Mouse (Mus musculus): ENCODE data around the gene Sap18.
"Not testable (repeated sequence)": the region's sequence is repeated elsewhere in the genome, so short reads cannot be mapped to it uniquely, and the experiment has no call there.

Gene Sap18

DNA sequence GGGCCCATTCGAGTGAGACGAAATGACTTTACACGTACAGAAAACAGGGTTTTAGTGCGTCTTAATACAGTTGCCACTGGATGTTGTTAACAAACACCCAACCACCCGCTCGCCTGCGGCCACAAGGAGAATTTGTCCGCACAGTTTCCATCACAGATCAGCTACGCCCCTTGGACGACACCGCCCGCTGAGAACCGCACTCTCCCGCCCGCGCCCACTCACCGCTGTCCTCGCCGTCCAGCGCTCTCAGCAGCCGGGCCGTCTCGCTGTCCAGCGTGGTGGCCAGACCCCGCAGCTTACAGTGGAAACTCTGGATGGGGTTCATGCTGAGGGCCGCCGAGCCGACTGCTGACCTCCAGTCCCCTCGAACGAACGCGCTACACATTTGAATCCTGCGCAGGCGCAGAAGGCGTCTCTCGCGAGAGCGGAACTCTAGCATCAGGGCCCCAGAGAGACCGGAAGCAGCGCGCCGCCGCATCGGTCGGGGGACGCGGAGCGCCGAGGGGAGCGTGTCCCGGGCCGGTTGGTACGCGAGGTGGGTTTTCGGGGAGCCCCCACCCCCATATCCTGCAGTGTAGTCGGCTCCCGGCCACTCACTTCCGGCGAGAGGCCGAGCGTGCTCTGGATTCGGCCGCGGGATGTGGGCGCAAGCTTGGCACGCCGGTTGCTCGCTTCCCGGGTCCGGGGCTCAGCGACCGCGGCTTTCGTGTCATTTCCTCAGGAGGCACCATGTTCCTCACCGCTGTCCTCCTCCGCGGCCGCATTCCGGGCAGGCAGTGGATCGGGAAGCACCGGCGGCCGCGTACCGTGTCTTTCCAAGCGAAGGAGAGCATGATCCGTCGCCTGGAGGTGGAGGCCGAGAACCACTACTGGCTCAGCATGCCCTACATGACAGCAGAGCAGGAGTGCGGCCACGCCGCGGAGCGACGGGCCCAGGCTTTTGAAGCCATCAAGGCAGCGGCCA, 28.1 kb downstream of the Sap18 start, which contains the start of the genes Ska3 and Mrpl57:
Gene Ska3, minus strand, starts transcription at position 398 of the 964 bp plus-strand sequence.
Gene Mrpl57, plus strand, starts transcription at position 447 of the 964 bp plus-strand sequence.
- in situ Hi-C loops (cut with MboI, MseI): loop anchor here (10.0 kb wide), 1 partner anchor 1151 kb away; no protein-coding TSS in a partner anchor

GRCm38 (mm10) chr14:57827284-57827683, 29.3 kb downstream of the Sap18 start:
- in situ Hi-C loops (cut with MboI, MseI): loop anchor here (10.0 kb wide), 1 partner anchor 1152 kb away; no protein-coding TSS in a partner anchor

DNA sequence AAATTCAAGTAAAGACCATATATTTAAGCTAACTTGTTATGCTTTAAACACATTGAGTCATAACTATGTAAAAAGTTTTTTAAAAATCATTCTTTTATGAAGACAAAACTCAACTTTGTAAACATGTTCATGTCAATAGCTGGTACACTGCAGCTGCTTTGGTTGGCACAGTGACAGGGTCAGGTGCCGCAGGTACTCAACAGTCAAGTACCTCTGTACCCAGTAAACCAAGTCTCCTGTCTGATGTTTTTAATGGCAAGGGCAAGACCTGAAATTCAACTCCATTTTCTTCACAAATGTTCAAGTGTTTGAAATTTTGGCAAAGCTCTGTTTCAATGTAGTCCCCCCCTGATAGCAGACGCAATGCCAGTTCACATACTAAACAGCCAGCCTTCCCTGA, 35.5 kb downstream of the Sap18 start:
- in situ Hi-C loops (cut with MboI, MseI): no loop called here

- in situ Hi-C loops (cut with MboI, MseI): no loop called here
These were observed 37.2 kb downstream of the Sap18 start for GRCm38 (mm10) chr14:57835157-57835556.

- in situ Hi-C loops (cut with MboI, MseI): no loop called here
These were observed 46.6 kb downstream of the Sap18 start for GRCm38 (mm10) chr14:57844535-57844934.

GRCm38 (mm10) chr14:57848061-57848460, 50.1 kb downstream of the Sap18 start:
- in situ Hi-C loops (cut with MboI, MseI): not testable (repeated sequence)

DNA sequence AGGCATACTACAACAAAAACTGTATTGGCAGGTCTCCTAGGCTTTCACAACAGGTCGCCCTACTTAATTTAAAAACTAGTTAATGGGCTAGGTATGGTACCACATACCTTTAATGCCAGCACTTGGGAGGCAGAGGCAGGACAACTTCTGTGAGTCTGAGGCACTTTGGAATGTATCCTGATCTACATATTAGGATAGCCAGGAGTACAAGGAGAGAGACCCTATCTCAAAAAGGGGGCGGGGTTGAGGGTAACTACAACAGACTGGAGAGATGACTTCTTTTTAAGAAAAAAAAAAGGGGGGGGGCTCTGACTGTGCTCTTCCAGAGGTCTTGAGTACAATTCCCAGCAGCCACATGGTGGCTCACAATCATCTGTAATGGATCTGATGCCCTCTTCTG, 50.7 kb downstream of the Sap18 start:
- in situ Hi-C loops (cut with MboI, MseI): no loop called here

- in situ Hi-C loops (cut with MboI, MseI): loop anchor here (10.0 kb wide), 1 partner anchor 946 kb away; no protein-coding TSS in a partner anchor
These were observed 52.4 kb downstream of the Sap18 start for GRCm38 (mm10) chr14:57850330-57850729.

GRCm38 (mm10) chr14:57852961-57853360, 55.0 kb downstream of the Sap18 start:
- in situ Hi-C loops (cut with MboI, MseI): loop anchor here (10.0 kb wide), 1 partner anchor 948 kb away; no protein-coding TSS in a partner anchor

DNA sequence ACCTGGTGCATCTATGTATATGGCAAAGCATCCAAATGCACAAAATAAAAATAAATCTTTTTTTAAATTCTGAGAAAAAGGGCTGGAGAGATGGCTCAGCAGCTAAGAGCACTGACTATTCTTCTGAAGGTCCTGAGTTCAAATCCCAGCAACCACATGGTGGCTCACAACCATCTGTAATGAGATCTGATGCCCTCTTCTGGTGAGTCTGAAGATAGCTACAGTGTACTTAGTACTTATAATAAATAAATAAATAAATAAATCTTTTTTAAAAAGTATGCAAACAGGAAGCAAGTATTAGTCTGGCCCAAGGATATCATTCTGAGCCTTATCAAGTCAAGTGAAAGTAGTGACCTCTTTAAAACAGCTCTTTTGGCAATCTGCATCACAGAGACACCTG, 58.1 kb downstream of the Sap18 start:
- in situ Hi-C loops (cut with MboI, MseI): loop anchor here (10.0 kb wide), 1 partner anchor 951 kb away; no protein-coding TSS in a partner anchor

All from regulatory T cell (primary cell).